Mouse (Mus musculus): ENCODE data around the gene Inpp5d.
"Not testable (repeated sequence)": the region's sequence is repeated elsewhere in the genome, so short reads cannot be mapped to it uniquely, and the experiment has no call there.

DNA sequence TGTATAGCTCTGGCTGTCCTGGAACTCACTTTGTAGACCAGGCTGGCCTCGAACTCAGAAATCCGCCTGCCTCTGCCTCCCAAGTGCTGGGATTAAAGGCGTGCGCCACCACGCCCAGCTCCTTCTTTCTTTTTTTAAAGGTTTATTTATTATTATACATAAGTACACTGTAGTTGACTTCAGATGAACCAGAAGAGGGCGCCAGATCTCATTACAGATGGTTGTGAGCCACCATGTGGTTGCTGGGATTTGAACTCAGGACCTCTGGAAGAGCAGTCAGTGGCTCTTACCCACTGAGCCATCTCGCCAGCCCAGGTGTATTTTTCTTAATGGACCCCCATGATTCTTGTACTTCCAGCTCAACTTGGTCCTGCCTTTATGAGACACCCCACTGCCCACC lies 62.4 kb downstream of the Inpp5d start:
- TF ChIP-seq EP300 (IDR thresholded peaks at IDR 0.05; ENCODE audit: low read depth) = not testable (repeated sequence)
- TF ChIP-seq CTCF (IDR thresholded peaks at IDR 0.05; ENCODE audit: low read depth) = peak; percentile 37
